Mouse (Mus musculus) telencephalon, adult 2 months (tissue): ENCODE data around the gene Snai1.

Experiments used
- DNase-seq: peaks from one replicate; pipeline ENCODE4 v3.0.0-alpha.2; 2011; ENCODE audit warnings: low read depth, low spot score

Gene Snai1

GRCm38 (mm10) chr2:167550341-167550854 is 12.4 kb downstream of the Snai1 start:
- DNase-seq, result no peak

GRCm38 (mm10) chr2:167551342-167551920 is 13.4 kb downstream of the Snai1 start:
- DNase-seq, result no peak

- no peak for DNase-seq
These were observed 14.3 kb downstream of the Snai1 start for GRCm38 (mm10) chr2:167552292-167552691.

GRCm38 (mm10) chr2:167552927-167553402 is 15.0 kb downstream of the Snai1 start:
- no peak for DNase-seq

GRCm38 (mm10) chr2:167555766-167556165 is 17.8 kb downstream of the Snai1 start:
- DNase-seq, result no peak

- DNase-seq, result no peak
These were observed 21.4 kb downstream of the Snai1 start for GRCm38 (mm10) chr2:167559413-167559812.

- no peak for DNase-seq
These were observed 24.1 kb downstream of the Snai1 start for GRCm38 (mm10) chr2:167562101-167562500.

- DNase-seq, result no peak
These were observed 25.0 kb downstream of the Snai1 start for GRCm38 (mm10) chr2:167563035-167563434.

- no peak for DNase-seq
These were observed 25.7 kb downstream of the Snai1 start for GRCm38 (mm10) chr2:167563703-167564102.

GRCm38 (mm10) chr2:167564551-167565311 is 26.7 kb downstream of the Snai1 start:
- no peak for DNase-seq

- DNase-seq, result no peak
These were observed 27.3 kb downstream of the Snai1 start for GRCm38 (mm10) chr2:167565312-167565656.

- DNase-seq, result no peak
These were observed 27.7 kb downstream of the Snai1 start for GRCm38 (mm10) chr2:167565682-167566081.

- no peak for DNase-seq
These were observed 30.1 kb downstream of the Snai1 start for GRCm38 (mm10) chr2:167568112-167568511.

- DNase-seq, result no peak
These were observed 32.1 kb downstream of the Snai1 start for GRCm38 (mm10) chr2:167569934-167570651.

GRCm38 (mm10) chr2:167570815-167571214 is 32.8 kb downstream of the Snai1 start:
- no peak for DNase-seq

- no peak for DNase-seq
These were observed 33.6 kb downstream of the Snai1 start for GRCm38 (mm10) chr2:167571442-167572220.

- DNase-seq, result no peak
These were observed 36.8 kb downstream of the Snai1 start for GRCm38 (mm10) chr2:167574814-167575213.

GRCm38 (mm10) chr2:167575581-167575980 is 37.6 kb downstream of the Snai1 start:
- no peak for DNase-seq

- no peak for DNase-seq
These were observed 38.2 kb downstream of the Snai1 start for GRCm38 (mm10) chr2:167576121-167576620.

- DNase-seq, result no peak
These were observed 39.3 kb downstream of the Snai1 start for GRCm38 (mm10) chr2:167577186-167577785.

- no peak for DNase-seq
These were observed 40.5 kb downstream of the Snai1 start for GRCm38 (mm10) chr2:167578521-167578920.
